Mouse (Mus musculus) megakaryocyte, adult 5-6 weeks (primary cell): ENCODE data around the gene Acsbg1. TPM values are rescaled to one million over a fixed set of nuclear protein-coding genes. Genes with fewer than 3 reads are reported as not detected.
A peak's percentile ranks its signal among the peaks of the same experiment; 100 is the strongest.

Experiments used
- ATAC-seq: 2 replicates; pipeline ENCODE4 v1.8.0; 2016; ENCODE audit warnings: mild to moderate bottlenecking, inconsistent platforms; ENCODE audit not compliant: poor library complexity, severe bottlenecking
- total RNA-seq, 2 experiments: library from RNA; stranded (forward) in 1 of 2; stranded (reverse) in 1 of 2; fragments of 153-499, 151-499 nt in 1 of 2; fragments of 221-1000, 200-1000 nt in 1 of 2; gene quantifications; 2 replicates each; pipeline versions ENCODE4 v1.2.3 to v1.2.4; 2015 to 2017

Gene Acsbg1
- total RNA-seq, 2 experiments from 2014 or later = 0.25 to 0.40 TPM

- ATAC-seq = no peak
Observed at GRCm38 (mm10) chr9:54671962-54672361, 10.3 kb upstream of the Acsbg1 start.

GRCm38 (mm10) chr9:54668455-54668854 lies 6.8 kb upstream of the Acsbg1 start:
- no peak for ATAC-seq

GRCm38 (mm10) chr9:54666116-54666515 lies 4.4 kb upstream of the Acsbg1 start:
- ATAC-seq = no peak

GRCm38 (mm10) chr9:54664358-54664757 lies 2.7 kb upstream of the Acsbg1 start:
- ATAC-seq = no peak

- no peak for ATAC-seq
Observed at GRCm38 (mm10) chr9:54658773-54659172, 2.9 kb downstream of the Acsbg1 start.

GRCm38 (mm10) chr9:54656402-54656801 lies 5.3 kb downstream of the Acsbg1 start:
- no peak for ATAC-seq

GRCm38 (mm10) chr9:54655846-54656245 lies 5.8 kb downstream of the Acsbg1 start:
- ATAC-seq = no peak

GRCm38 (mm10) chr9:54652778-54653177 lies 8.9 kb downstream of the Acsbg1 start:
- ATAC-seq = no peak

GRCm38 (mm10) chr9:54649360-54649759 lies 12.3 kb downstream of the Acsbg1 start:
- ATAC-seq = no peak

- ATAC-seq = no peak
Observed at GRCm38 (mm10) chr9:54647456-54647855, 14.2 kb downstream of the Acsbg1 start.

GRCm38 (mm10) chr9:54646252-54646651 lies 15.4 kb downstream of the Acsbg1 start:
- no peak for ATAC-seq

GRCm38 (mm10) chr9:54645530-54645929 lies 16.1 kb downstream of the Acsbg1 start:
- ATAC-seq = no peak

- ATAC-seq = no peak
Observed at GRCm38 (mm10) chr9:54643179-54643578, 18.5 kb downstream of the Acsbg1 start.

- peak; percentile 85 for ATAC-seq
Observed at GRCm38 (mm10) chr9:54642556-54642955, 19.1 kb downstream of the Acsbg1 start.

GRCm38 (mm10) chr9:54642149-54642548 lies 19.5 kb downstream of the Acsbg1 start:
- no peak for ATAC-seq

GRCm38 (mm10) chr9:54641548-54641947 lies 20.1 kb downstream of the Acsbg1 start:
- ATAC-seq = no peak

GRCm38 (mm10) chr9:54639192-54639591 lies 22.5 kb downstream of the Acsbg1 start:
- no peak for ATAC-seq

GRCm38 (mm10) chr9:54637510-54638314 lies 24.0 kb downstream of the Acsbg1 start:
- ATAC-seq = no peak

- ATAC-seq = no peak
Observed at GRCm38 (mm10) chr9:54633401-54633800, 28.3 kb downstream of the Acsbg1 start.

- no peak for ATAC-seq
Observed at GRCm38 (mm10) chr9:54630905-54631304, 30.8 kb downstream of the Acsbg1 start.

GRCm38 (mm10) chr9:54629613-54630261 lies 31.9 kb downstream of the Acsbg1 start:
- no peak for ATAC-seq

- ATAC-seq = no peak
Observed at GRCm38 (mm10) chr9:54628752-54629151, 32.9 kb downstream of the Acsbg1 start.
